Mouse (Mus musculus): ENCODE measurements around the gene Cchcr1. TPM values are rescaled to one million over a fixed set of nuclear protein-coding genes. Genes with fewer than 3 reads are reported as not detected.

Gene Cchcr1
- polyA plus RNA-seq, 1 experiment from 2014 or later = 9.5 TPM

DNA sequence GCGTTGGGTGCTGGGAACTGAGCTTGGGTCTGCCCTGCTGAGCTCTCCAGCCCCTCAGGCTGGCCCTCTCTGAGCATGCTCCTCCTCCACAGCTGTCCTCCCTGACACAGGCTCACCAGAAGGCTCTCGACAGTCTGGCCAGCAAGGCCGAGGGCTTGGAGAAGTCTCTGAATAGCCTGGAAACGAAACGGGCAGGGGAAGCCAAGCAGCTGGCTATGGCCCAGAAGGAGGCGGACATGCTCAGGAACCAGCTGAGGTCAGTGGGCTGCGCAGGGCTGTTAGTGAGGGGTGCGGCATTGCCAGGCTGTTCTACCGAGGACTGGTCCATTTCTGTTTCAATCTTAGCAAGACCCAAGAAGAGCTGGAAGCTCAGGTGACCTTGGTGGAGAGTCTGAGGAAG is 7.5 kb downstream of the Cchcr1 start:
- Histone ChIP-seq H3K4me2 (replicated peaks) (no peak overlapping the region), H3K27ac (replicated peaks) (no peak overlapping the region), H3K27me3 (no peaks in the 10 kb centered on the region), H3K9me3 (no peaks in the 10 kb centered on the region), H3K9ac (replicated peaks) (no peak overlapping the region), H3K36me3 (no peaks in the 10 kb centered on the region), H3K4me1 (no peaks in the 10 kb centered on the region), H3K4me3 (no peak overlapping the region)
- 89% methylated on average over 9 of the region's 9 CpGs for WGBS
- ATAC-seq (replicated peaks) = no peak

DNA sequence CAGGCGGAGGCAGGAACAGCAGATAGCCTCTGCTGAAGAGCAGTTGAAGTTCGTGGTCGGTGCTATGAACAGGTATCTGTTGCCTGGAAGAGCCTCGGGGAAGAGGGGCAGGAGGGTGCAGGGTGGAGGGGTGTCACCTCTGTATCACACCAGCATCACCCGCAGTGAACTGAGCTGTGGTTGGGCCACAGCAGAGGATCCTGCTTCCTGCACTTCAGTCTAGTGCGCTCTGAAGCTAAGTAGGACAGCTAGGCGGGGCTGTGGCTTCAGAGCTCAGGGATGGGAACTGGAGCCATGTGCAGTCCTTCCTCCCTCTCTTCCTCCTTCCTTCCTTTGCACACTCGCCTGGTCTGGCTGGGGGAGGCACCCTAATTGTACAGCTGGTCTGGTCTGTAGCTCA is 9.7 kb downstream of the Cchcr1 start:
- no peak overlapping the region for H3K4me3 ChIP-seq
- H3K4me2 ChIP-seq (replicated peaks) = no peak overlapping the region
- no peak overlapping the region for H3K27ac ChIP-seq (replicated peaks)
- H3K9ac ChIP-seq (replicated peaks) = no peak overlapping the region
- no peaks in the 10 kb centered on the region for H3K9me3 ChIP-seq
- no peaks in the 10 kb centered on the region for H3K27me3 ChIP-seq
- no peaks in the 10 kb centered on the region for H3K36me3 ChIP-seq
- H3K4me1 ChIP-seq = no peaks in the 10 kb centered on the region
- no peak for ATAC-seq (replicated peaks)
- 80% methylated on average over 8 of the region's 8 CpGs for WGBS

DNA sequence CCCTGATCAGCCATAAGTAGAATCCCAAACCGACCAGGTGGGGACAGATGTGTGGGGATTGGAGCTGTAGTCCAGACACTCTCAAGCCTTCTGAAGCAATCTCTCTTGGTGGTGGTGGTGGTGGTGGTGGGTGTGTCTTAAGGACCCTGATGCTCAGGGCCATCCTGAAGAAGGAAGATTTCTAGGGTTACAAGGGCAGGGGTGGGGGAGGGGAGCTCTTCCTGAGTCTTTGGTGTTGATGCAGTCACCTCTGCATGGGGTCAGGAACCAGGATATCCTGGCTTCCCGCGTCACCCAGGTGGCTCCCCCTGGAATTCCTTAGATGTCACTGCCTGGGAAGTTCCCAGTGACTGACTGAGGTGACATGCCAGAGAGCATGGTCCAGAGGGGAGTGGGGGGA is 15.5 kb downstream of the Cchcr1 start:
- Histone ChIP-seq H3K27ac (replicated peaks) (no peak overlapping the region), H3K36me3 (no peaks in the 10 kb centered on the region), H3K9me3 (no peaks in the 10 kb centered on the region), H3K27me3 (no peaks in the 10 kb centered on the region), H3K9ac (replicated peaks) (no peak overlapping the region), H3K4me3 (no peak overlapping the region), H3K4me1 (no peaks in the 10 kb centered on the region), H3K4me2 (replicated peaks) (no peak overlapping the region)
- ATAC-seq (replicated peaks) = no peak
- whole genome bisulfite sequencing = 25% methylated on average over 3 of the region's 3 CpGs

DNA sequence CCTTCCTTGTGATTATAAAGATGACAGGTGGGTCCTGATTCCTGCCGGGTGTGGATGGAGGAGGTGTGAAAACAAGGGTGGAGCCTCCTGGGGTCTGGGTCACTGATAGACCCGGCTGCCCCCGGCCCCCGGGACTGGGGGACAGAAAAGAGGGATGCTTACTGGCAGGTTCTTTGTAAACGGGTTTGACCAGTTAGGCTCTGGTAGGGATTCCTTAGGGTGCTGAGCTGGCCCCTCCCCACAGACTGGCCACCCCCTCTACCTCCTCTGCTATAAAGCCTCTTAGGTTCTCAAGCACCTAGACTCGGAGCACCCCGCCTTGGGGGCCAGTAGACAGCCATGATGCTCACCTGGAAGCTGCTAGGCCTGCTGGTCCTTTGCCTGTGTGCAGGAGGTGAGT is 16.0 kb downstream of the Cchcr1 start, which contains the start of gene Psors1c2:
TSS of gene Psors1c2 (plus strand) at position 301 of the 400 bp plus-strand sequence.
- no peak for ATAC-seq (replicated peaks)
- Histone ChIP-seq H3K4me3 (no peak within 1 kb of the TSS), H3K4me1 (no peaks in the 10 kb centered on the region), H3K9me3 (no peaks in the 10 kb centered on the region), H3K4me2 (replicated peaks) (no peak within 1 kb of the TSS), H3K27me3 (no peaks in the 10 kb centered on the region), H3K36me3 (no peaks in the 10 kb centered on the region), H3K27ac (replicated peaks) (no peak within 1 kb of the TSS), H3K9ac (replicated peaks) (no peak within 1 kb of the TSS)
- WGBS = 60% methylated on average over 4 of the region's 7 CpGs

DNA sequence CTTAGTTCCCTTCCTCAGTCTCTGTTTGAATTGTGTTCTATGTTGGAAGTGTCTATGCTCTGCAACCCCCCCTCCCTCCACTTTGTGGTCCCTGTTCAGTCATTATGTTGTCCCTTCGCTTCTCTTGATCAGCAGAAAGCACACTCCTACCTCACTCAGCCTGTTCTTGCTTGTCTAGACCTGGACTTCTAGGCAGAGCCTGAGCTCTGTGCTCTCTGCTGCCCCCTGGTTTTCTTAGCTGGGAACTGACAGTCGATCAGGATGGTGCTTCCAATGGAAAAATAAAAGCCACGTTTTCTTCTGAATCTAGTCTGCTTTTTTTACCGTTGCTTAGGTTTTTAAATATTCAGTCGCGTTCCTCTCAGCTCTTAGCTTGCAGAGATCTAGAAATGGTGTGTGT is 17.4 kb downstream of the Cchcr1 start:
- no peak overlapping the region for H3K9ac ChIP-seq (replicated peaks)
- no peak overlapping the region for H3K4me3 ChIP-seq
- H3K27me3 ChIP-seq = no peaks in the 10 kb centered on the region
- no peak overlapping the region for H3K4me2 ChIP-seq (replicated peaks)
- H3K4me1 ChIP-seq = no peaks in the 10 kb centered on the region
- WGBS = 11% methylated on average over 6 of the region's 6 CpGs
- no peak overlapping the region for H3K27ac ChIP-seq (replicated peaks)
- no peaks in the 10 kb centered on the region for H3K36me3 ChIP-seq
- H3K9me3 ChIP-seq = no peaks in the 10 kb centered on the region
- peak; percentile 58; the same call in 1 of the 2 replicates for ATAC-seq (replicated peaks)

DNA sequence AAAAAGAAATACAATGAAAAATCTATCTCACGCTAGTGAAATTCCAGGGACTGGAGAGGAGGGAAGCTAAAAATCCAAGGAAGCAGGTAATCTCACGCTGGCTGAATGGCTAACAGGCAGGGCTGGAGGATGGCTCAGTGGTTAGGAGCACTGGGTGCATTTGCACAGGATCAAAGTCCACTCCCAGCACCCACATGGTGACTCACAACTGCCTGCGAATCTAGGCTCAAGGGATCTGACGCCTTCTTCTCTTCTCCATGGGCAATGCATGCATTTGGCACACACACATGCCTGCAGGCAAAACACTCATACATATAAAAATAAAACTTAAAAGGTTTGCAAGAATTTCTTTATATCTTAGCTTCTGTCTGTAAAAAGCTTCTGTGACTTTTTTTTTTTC is 20.5 kb downstream of the Cchcr1 start:
- Histone ChIP-seq H3K9ac (replicated peaks) (no peak overlapping the region), H3K4me2 (replicated peaks) (no peak overlapping the region), H3K4me3 (no peak overlapping the region), H3K9me3 (no peaks in the 10 kb centered on the region), H3K27ac (replicated peaks) (no peak overlapping the region), H3K36me3 (no peaks in the 10 kb centered on the region), H3K27me3 (no peaks in the 10 kb centered on the region), H3K4me1 (no peaks in the 10 kb centered on the region)
- no peak for ATAC-seq (replicated peaks)
- WGBS = 91% methylated on average over 4 of the region's 4 CpGs

DNA sequence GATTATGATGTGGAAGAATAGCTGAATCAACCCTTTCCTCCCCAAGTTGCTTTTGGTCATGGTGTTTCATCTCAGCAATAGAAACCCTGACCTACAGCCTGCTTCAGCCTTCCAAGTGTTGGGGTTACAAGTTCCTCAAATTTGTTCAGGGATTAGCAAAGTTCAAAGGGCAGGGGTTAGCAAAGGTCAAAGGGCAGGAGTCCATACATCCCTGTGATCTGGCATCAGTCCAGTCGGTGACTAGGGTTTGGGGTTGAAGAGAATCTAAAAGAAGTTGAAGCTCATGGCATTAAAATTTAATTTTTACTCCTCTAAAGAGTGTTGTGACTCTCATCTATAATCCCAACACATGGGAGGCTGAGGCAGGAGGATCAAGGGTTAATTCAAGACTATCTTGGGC is 21.6 kb downstream of the Cchcr1 start:
- no peaks in the 10 kb centered on the region for H3K9me3 ChIP-seq
- H3K4me2 ChIP-seq (replicated peaks) = no peak overlapping the region
- H3K9ac ChIP-seq (replicated peaks) = no peak overlapping the region
- H3K4me3 ChIP-seq = no peak overlapping the region
- ATAC-seq (replicated peaks) = no peak
- H3K36me3 ChIP-seq = no peaks in the 10 kb centered on the region
- 0 out of 2 replicates have a peak, but pooled peaks cover 3% of the 10 kb centered on the region for H3K4me1 ChIP-seq
- H3K27ac ChIP-seq (replicated peaks) = no peak overlapping the region
- WGBS = 86% methylated on average over 1 of the region's 1 CpGs
- no peaks in the 10 kb centered on the region for H3K27me3 ChIP-seq

DNA sequence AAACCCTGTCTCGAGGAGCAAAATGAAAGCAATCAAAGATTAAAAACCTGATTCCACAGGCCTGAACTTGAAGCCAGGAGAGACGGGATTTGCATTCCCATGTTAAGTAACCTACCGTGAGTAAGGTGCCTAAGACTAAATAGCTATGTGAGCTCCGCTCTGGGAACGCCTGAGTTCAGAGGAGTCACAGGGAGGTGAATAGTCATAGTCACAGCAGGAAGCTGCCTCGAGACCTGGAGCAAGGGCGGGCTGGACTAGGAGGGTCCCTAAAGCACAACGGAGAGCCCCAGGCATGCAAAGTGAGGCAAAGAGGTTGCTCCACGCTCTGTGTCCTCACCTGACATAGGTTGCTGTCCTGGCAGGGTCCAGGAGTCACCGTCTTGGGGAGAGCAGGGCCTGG is 22.6 kb downstream of the Cchcr1 start:
- H3K36me3 ChIP-seq = no peaks in the 10 kb centered on the region
- H3K4me3 ChIP-seq = no peak overlapping the region
- WGBS = 60% methylated on average over 10 of the region's 10 CpGs
- 0 out of 2 replicates have a peak, but pooled peaks cover 3% of the 10 kb centered on the region for H3K4me1 ChIP-seq
- no peak overlapping the region for H3K4me2 ChIP-seq (replicated peaks)
- no peak for ATAC-seq (replicated peaks)
- no peak overlapping the region for H3K27ac ChIP-seq (replicated peaks)
- H3K9me3 ChIP-seq = no peaks in the 10 kb centered on the region
- no peak overlapping the region for H3K9ac ChIP-seq (replicated peaks)
- H3K27me3 ChIP-seq = no peaks in the 10 kb centered on the region

DNA sequence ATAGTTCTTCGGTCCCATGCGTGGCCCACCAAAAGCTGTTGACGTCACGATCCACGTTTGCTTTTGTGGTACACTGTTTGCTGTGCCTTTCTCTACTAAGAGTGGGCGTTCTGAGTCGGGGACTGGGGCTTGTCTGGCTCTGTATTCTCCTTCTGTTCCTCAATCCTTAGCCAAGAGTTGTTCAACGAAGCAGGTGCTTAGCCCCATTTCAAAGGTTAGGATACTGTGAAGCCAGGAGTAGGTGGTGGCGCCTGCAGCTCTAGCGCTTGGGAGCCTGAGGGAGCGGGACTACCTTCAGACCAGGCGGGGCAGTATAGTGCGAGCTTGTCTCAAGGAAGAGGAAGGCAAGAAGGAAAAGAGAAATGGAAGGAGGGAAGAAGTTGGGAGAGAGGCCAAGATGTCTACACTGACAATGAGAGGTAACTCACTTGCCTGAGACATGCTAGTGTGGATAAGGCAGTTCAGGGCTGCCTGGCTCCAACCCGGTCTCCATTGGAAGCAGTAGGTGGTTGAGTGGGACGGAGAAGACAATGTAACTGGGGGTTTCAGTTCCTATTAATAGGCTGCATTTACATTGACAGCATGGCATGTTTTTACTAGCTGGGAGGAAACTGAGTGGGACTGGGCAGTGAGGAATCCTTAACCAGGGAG is 26.0 kb downstream of the Cchcr1 start:
- no peaks in the 10 kb centered on the region for H3K9me3 ChIP-seq
- H3K36me3 ChIP-seq = no peaks in the 10 kb centered on the region
- H3K4me3 ChIP-seq = no peak overlapping the region
- H3K4me2 ChIP-seq (replicated peaks) = no peak overlapping the region
- H3K27ac ChIP-seq (replicated peaks) = no peak overlapping the region
- no peaks in the 10 kb centered on the region for H3K27me3 ChIP-seq
- 73% methylated on average over 15 of the region's 15 CpGs for WGBS
- ATAC-seq (replicated peaks) = no peak
- H3K4me1 ChIP-seq = 0 out of 2 replicates have a peak, but pooled peaks cover 3% of the 10 kb centered on the region
- no peak overlapping the region for H3K9ac ChIP-seq (replicated peaks)

DNA sequence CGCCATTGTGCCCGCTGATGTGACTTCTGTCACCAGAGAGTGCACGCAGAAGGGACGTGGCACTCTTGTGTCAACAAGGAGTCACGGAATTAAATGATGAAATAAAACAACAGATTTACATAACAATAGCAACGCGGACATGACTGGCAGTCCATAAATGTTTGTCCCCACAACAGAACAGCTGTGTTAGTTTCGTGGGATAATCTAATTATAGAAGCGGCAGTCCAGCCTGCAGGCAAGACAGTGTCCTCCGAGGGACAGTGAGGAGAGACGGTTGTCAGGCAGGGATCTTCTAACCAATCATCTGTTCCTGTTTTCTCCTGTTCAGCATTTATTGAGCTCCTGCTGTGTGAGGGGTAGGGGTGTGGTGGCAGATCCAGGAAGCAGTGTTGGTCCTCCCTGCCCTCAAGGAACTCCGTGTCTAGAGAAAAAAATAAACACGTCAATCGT is 26.5 kb downstream of the Cchcr1 start:
- no peaks in the 10 kb centered on the region for H3K27me3 ChIP-seq
- H3K27ac ChIP-seq (replicated peaks) = no peak overlapping the region
- no peak for ATAC-seq (replicated peaks)
- H3K4me2 ChIP-seq (replicated peaks) = no peak overlapping the region
- no peaks in the 10 kb centered on the region for H3K36me3 ChIP-seq
- H3K4me3 ChIP-seq = no peak overlapping the region
- H3K9me3 ChIP-seq = no peaks in the 10 kb centered on the region
- WGBS = 37% methylated on average over 14 of the region's 14 CpGs
- no peak overlapping the region for H3K9ac ChIP-seq (replicated peaks)
- 0 out of 2 replicates have a peak, but pooled peaks cover 3% of the 10 kb centered on the region for H3K4me1 ChIP-seq

DNA sequence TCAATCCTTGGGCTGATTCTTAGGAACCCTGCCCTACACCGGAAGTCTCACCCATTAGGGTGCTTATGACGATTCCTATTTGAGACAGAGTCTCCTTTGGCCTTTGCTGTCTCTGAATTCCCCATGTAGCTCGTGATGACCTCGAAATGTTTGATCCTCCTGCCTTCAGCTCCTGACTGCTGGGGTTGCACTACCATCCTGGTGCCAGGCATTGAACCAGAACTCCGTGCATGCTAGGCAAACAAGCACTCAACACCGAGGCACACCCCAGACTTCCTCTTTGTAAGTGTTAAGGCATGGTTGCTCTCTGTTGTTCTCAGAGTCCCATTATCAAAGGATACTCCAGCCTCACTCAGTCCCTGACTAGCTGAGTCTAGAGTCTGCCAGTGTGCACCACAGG is 27.1 kb downstream of the Cchcr1 start:
- no peaks in the 10 kb centered on the region for H3K9me3 ChIP-seq
- no peaks in the 10 kb centered on the region for H3K27me3 ChIP-seq
- H3K4me1 ChIP-seq = 0 out of 2 replicates have a peak, but pooled peaks cover 3% of the 10 kb centered on the region
- H3K36me3 ChIP-seq = no peaks in the 10 kb centered on the region
- H3K27ac ChIP-seq (replicated peaks) = no peak overlapping the region
- H3K4me2 ChIP-seq (replicated peaks) = no peak overlapping the region
- H3K9ac ChIP-seq (replicated peaks) = no peak overlapping the region
- no peak for ATAC-seq (replicated peaks)
- WGBS = 88% methylated on average over 6 of the region's 6 CpGs
- no peak overlapping the region for H3K4me3 ChIP-seq

DNA sequence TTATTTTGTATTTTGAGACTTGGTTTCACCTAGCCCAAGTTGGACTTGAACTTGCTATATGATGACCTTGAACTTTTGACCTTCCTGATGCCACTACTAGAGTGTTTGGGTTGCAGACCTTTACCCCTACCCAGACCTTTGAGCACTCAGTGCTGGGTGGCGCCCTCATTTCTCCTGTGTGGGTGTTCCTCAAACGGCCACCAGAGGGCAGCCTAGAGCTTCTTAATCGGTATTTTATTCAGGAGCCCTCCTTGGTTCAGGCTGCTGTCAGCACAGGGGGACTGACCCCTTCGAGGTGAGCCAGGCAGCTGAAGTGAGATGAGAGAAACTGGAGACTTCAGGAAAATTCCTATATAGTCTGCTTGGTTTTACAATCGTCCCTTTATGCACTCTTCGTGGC is 27.8 kb downstream of the Cchcr1 start:
- no peaks in the 10 kb centered on the region for H3K27me3 ChIP-seq
- no peaks in the 10 kb centered on the region for H3K9me3 ChIP-seq
- no peaks in the 10 kb centered on the region for H3K36me3 ChIP-seq
- ATAC-seq (replicated peaks) = 0 out of 2 replicates have a peak, but pooled peaks have one; percentile 42
- H3K27ac ChIP-seq (replicated peaks) = no peak overlapping the region
- H3K4me3 ChIP-seq = no peak overlapping the region
- 35% methylated on average over 6 of the region's 6 CpGs for WGBS
- H3K4me2 ChIP-seq (replicated peaks) = no peak overlapping the region
- peaks cover 8% of the 10 kb centered on the region; the same call in 1 of the 2 replicates for H3K4me1 ChIP-seq
- H3K9ac ChIP-seq (replicated peaks) = no peak overlapping the region

DNA sequence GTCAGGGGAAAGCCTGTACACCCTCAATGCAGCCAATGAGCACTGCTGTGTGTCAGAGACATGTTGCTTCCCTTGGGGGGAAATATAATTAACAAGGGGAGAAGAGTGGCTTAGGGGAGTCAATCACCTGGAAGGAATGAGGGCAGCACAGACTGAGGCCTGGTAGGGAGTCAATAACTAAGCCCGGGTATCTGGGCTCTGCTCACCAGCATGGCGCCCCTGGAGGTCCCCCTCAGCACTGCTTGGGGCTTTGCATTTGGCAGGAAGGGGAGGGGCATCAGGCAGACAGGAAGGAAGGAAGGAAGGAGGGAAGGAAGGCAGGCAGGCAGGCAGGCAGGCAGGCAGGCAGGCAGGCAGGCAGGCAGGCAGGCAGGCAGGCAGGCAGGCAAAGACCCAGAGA is 30.6 kb downstream of the Cchcr1 start:
- H3K4me3 ChIP-seq = no peak overlapping the region
- H3K4me2 ChIP-seq (replicated peaks) = no peak overlapping the region
- WGBS = 53% methylated on average over 2 of the region's 2 CpGs
- no peak overlapping the region for H3K9ac ChIP-seq (replicated peaks)
- H3K9me3 ChIP-seq = no peaks in the 10 kb centered on the region
- no peaks in the 10 kb centered on the region for H3K36me3 ChIP-seq
- H3K4me1 ChIP-seq = peaks cover 11% of the 10 kb centered on the region; the same call in 1 of the 2 replicates
- no peak overlapping the region for H3K27ac ChIP-seq (replicated peaks)
- no peak for ATAC-seq (replicated peaks)
- no peaks in the 10 kb centered on the region for H3K27me3 ChIP-seq
